Mouse (Mus musculus): ENCODE data around the gene Zbtb3.

DNA sequence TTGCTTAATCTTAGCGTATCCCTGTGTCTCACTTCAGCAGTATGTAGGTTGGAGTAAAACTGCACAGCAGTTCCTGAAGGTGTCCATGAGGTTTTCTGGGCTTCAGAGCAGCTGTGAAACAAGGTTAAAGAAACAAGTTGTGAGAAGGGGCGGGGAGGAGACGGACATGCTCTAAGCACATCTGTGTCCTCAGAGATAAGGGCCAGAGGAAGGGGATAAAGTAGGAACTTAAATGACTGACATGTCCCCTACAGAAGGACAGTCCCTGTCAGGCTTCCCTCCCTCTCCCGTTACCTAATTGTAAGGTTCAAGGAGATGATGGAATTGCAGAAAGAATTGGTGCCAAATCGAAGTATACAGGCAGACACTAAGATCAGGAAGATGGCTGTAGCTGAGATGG lies 29.4 kb upstream of the Zbtb3 start:
- TF ChIP-seq CTCF (conservative IDR thresholded peaks at IDR 0.05 in 1 of 2, IDR thresholded peaks at IDR 0.05 in 1 of 2; ENCODE audit: low read depth in 2 of 2, low read length in 2 of 2) (no peak), POLR2A (IDR thresholded peaks at IDR 0.05; ENCODE audit: low read depth, low read length) (no peak)
